Mouse (Mus musculus): ENCODE data around the gene Adprhl2.

The Adprhl2 gene

GRCm38 (mm10) chr4:126321111-126321853 lies at the start of gene Adprhl2:
TSS of gene Adprhl2 (minus strand) at chr4:126321703.
- DNase-seq (ENCODE audit: low spot score in 2 of 2): peak; percentile 99

GRCm38 (mm10) chr4:126360069-126360468 lies 38.6 kb upstream of the Adprhl2 start:
- DNase-seq (ENCODE audit: low spot score in 2 of 2): no peak

- DNase-seq (ENCODE audit: low spot score in 2 of 2): no peak
Measured at GRCm38 (mm10) chr4:126343451-126343850, 21.9 kb upstream of the Adprhl2 start.

GRCm38 (mm10) chr4:126339461-126339860 lies 18.0 kb upstream of the Adprhl2 start:
- no peak for DNase-seq (ENCODE audit: low spot score in 2 of 2)

- peak in 1 of 2 experiments; percentile 62 for DNase-seq (ENCODE audit: low spot score in 2 of 2)
Measured at GRCm38 (mm10) chr4:126332358-126332757, 10.9 kb upstream of the Adprhl2 start.

- no peak for DNase-seq (ENCODE audit: low spot score in 2 of 2)
Measured at GRCm38 (mm10) chr4:126331751-126332150, 10.2 kb upstream of the Adprhl2 start.

- DNase-seq (ENCODE audit: low spot score in 2 of 2): no peak
Measured at GRCm38 (mm10) chr4:126330295-126330694, 8.8 kb upstream of the Adprhl2 start.

- DNase-seq (ENCODE audit: low spot score in 2 of 2): no peak
Measured at GRCm38 (mm10) chr4:126326036-126326435, 4.5 kb upstream of the Adprhl2 start.

- DNase-seq (ENCODE audit: low spot score in 2 of 2): no peak
Measured at GRCm38 (mm10) chr4:126325281-126325861, 3.9 kb upstream of the Adprhl2 start, which contains the start of gene Tekt2. TSS of gene Tekt2 (minus strand) at chr4:126325688.

GRCm38 (mm10) chr4:126324861-126325260 lies 3.4 kb upstream of the Adprhl2 start:
- no peak for DNase-seq (ENCODE audit: low spot score in 2 of 2)

- no peak for DNase-seq (ENCODE audit: low spot score in 2 of 2)
Measured at GRCm38 (mm10) chr4:126322646-126323045, 1.1 kb upstream of the Adprhl2 start.

- DNase-seq (ENCODE audit: low spot score in 2 of 2): peak in 1 of 2 experiments; percentile 24
Measured at GRCm38 (mm10) chr4:126321854-126322511, 480 bp upstream of the Adprhl2 start.

GRCm38 (mm10) chr4:126319806-126320205 lies 1.7 kb downstream of the Adprhl2 start:
- no peak for DNase-seq (ENCODE audit: low spot score in 2 of 2)

- DNase-seq (ENCODE audit: low spot score in 2 of 2): no peak
Measured at GRCm38 (mm10) chr4:126316443-126317040, 5.0 kb downstream of the Adprhl2 start.

- DNase-seq (ENCODE audit: low spot score in 2 of 2): no peak
Measured at GRCm38 (mm10) chr4:126315931-126316330, 5.6 kb downstream of the Adprhl2 start.

GRCm38 (mm10) chr4:126314393-126314792 lies 7.1 kb downstream of the Adprhl2 start:
- DNase-seq (ENCODE audit: low spot score in 2 of 2): no peak

- DNase-seq (ENCODE audit: low spot score in 2 of 2): no peak
Measured at GRCm38 (mm10) chr4:126313202-126313601, 8.3 kb downstream of the Adprhl2 start.

GRCm38 (mm10) chr4:126311566-126312200 lies 9.8 kb downstream of the Adprhl2 start:
- no peak for DNase-seq (ENCODE audit: low spot score in 2 of 2)

GRCm38 (mm10) chr4:126310344-126310743 lies 11.2 kb downstream of the Adprhl2 start:
- DNase-seq (ENCODE audit: low spot score in 2 of 2): no peak

- peak; percentile 68 to 88 for DNase-seq (ENCODE audit: low spot score in 2 of 2)
Measured at GRCm38 (mm10) chr4:126309922-126310309, 11.6 kb downstream of the Adprhl2 start.

GRCm38 (mm10) chr4:126309211-126309921 lies 12.1 kb downstream of the Adprhl2 start:
- DNase-seq (ENCODE audit: low spot score in 2 of 2): peak in 1 of 2 experiments; percentile 49

All from spleen, postnatal 10 days (tissue).